Mouse (Mus musculus) naive thymus-derived CD4-positive, alpha-beta T cell, adult 2 months (primary cell): ENCODE data around the gene Il17ra.

ENCODE experiments used
- DNase-seq: peaks from one replicate; pipeline ENCODE4 v3.0.0-alpha.2; 2011; ENCODE audit warnings: low read depth

Gene Il17ra

GRCm38 (mm10) chr6:120463086-120463871 is at the start of gene Il17ra:
Gene Il17ra, plus strand, starts transcription at chr6:120463247.
- peak; percentile 91 for DNase-seq

- DNase-seq: no peak
Observed at GRCm38 (mm10) chr6:120438161-120438560, 24.9 kb upstream of the Il17ra start.

- no peak for DNase-seq
Observed at GRCm38 (mm10) chr6:120442171-120442749, 20.8 kb upstream of the Il17ra start.

GRCm38 (mm10) chr6:120443363-120444355 is 19.4 kb upstream of the Il17ra start:
- no peak for DNase-seq

- no peak for DNase-seq
Observed at GRCm38 (mm10) chr6:120450208-120450607, 12.8 kb upstream of the Il17ra start.

GRCm38 (mm10) chr6:120452384-120453102 is 10.5 kb upstream of the Il17ra start:
- DNase-seq: no peak

- no peak for DNase-seq
Observed at GRCm38 (mm10) chr6:120453103-120453445, 10.0 kb upstream of the Il17ra start.

GRCm38 (mm10) chr6:120453556-120453955 is 9.5 kb upstream of the Il17ra start:
- DNase-seq: no peak

GRCm38 (mm10) chr6:120454627-120455077 is 8.4 kb upstream of the Il17ra start:
- no peak for DNase-seq

GRCm38 (mm10) chr6:120457074-120457473 is 6.0 kb upstream of the Il17ra start:
- peak; percentile 62 for DNase-seq

GRCm38 (mm10) chr6:120457751-120458150 is 5.3 kb upstream of the Il17ra start:
- no peak for DNase-seq

- DNase-seq: no peak
Observed at GRCm38 (mm10) chr6:120461217-120461616, 1.8 kb upstream of the Il17ra start.

GRCm38 (mm10) chr6:120462251-120462650 is 796 bp upstream of the Il17ra start:
- no peak for DNase-seq

- peak; percentile 81 for DNase-seq
Observed at GRCm38 (mm10) chr6:120463884-120464283, 837 bp downstream of the Il17ra start.

- DNase-seq: no peak
Observed at GRCm38 (mm10) chr6:120464406-120464939, 1.4 kb downstream of the Il17ra start.

- peak; percentile 40 for DNase-seq
Observed at GRCm38 (mm10) chr6:120465393-120465792, 2.3 kb downstream of the Il17ra start.

- peak; percentile 87 for DNase-seq
Observed at GRCm38 (mm10) chr6:120466609-120467329, 3.7 kb downstream of the Il17ra start.

- no peak for DNase-seq
Observed at GRCm38 (mm10) chr6:120468259-120468658, 5.2 kb downstream of the Il17ra start.

GRCm38 (mm10) chr6:120469268-120469667 is 6.2 kb downstream of the Il17ra start:
- peak; percentile 39 for DNase-seq

- DNase-seq: peak; percentile 41
Observed at GRCm38 (mm10) chr6:120469770-120470169, 6.7 kb downstream of the Il17ra start.

GRCm38 (mm10) chr6:120470666-120471065 is 7.6 kb downstream of the Il17ra start:
- peak; percentile 51 for DNase-seq
